Mouse (Mus musculus) embryonic facial prominence, embryonic 15.5 days (tissue): Measurements from ENCODE around the gene Tbl1xr1. TPM values are rescaled to one million over a fixed set of nuclear protein-coding genes. Genes with fewer than 3 reads are reported as not detected.

Experiments used
- ATAC-seq: fragments of 200-750 bp; cut with Nextera tagmentation; 2 replicates; pipeline ENCODE4 v1.8.0; 2017; ENCODE audit warnings: low read depth, moderate TSS enrichment; ENCODE audit not compliant: insufficient number of reproducible peaks, low FRiP score, low TSS enrichment
- H3K27ac ChIP-seq: fragments of 300-500 bp; sonication (generic); replicated peaks from 2 replicates; pipeline ENCODE4 v1.5.1; 2015; ENCODE audit warnings: mild to moderate bottlenecking, inconsistent platforms
- H3K27me3 ChIP-seq: fragments of 300-500 bp; sonication (generic); 2 replicates; pipeline ENCODE4 v1.6.1; 2015; ENCODE audit warnings: inconsistent platforms
- H3K36me3 ChIP-seq: fragments of 300-500 bp; sonication (generic); 2 replicates; pipeline ENCODE4 v1.6.1; 2015; ENCODE audit warnings: mild to moderate bottlenecking, inconsistent platforms
- H3K4me1 ChIP-seq: fragments of 300-500 bp; sonication (generic); 2 replicates; pipeline ENCODE4 v1.6.1; 2015; ENCODE audit warnings: inconsistent platforms
- H3K4me2 ChIP-seq: fragments of 300-500 bp; sonication (generic); replicated peaks from 2 replicates; pipeline ENCODE4 v1.6.1; 2015; ENCODE audit warnings: mild to moderate bottlenecking, inconsistent platforms
- H3K4me3 ChIP-seq: fragments of 300-500 bp; sonication (generic); replicated peaks from 2 replicates; pipeline ENCODE4 v1.5.1; 2015; ENCODE audit warnings: mild to moderate bottlenecking, inconsistent platforms
- H3K9ac ChIP-seq: fragments of 300-500 bp; sonication (generic); 2 replicates; pipeline ENCODE4 v1.6.1; 2015; ENCODE audit warnings: inconsistent platforms
- H3K9me3 ChIP-seq: fragments of 300-500 bp; sonication (generic); replicated peaks from 2 replicates; pipeline ENCODE4 v1.6.1; 2016; ENCODE audit warnings: inconsistent platforms
- WGBS: fragments of 180-500 bp; shearing (Covaris S2); methylation state at CpG from one replicate; pipeline ENCODE4 v1.1.7; 2015; 5-methylcytosine and 5-hydroxymethylcytosine counted together
- polyA plus RNA-seq: library from polyadenylated mRNA; unstranded; fragments of >200 nt; fragmentation: Nextera tagmentation; extraction: Ambion mirVana; gene quantifications from 2 replicates; pipeline ENCODE4 v1.2.1, GENCODE M21; 2015

Tbl1xr1 gene
- polyA plus RNA-seq, result 23.5 and 28.3 TPM in 2 replicates

DNA sequence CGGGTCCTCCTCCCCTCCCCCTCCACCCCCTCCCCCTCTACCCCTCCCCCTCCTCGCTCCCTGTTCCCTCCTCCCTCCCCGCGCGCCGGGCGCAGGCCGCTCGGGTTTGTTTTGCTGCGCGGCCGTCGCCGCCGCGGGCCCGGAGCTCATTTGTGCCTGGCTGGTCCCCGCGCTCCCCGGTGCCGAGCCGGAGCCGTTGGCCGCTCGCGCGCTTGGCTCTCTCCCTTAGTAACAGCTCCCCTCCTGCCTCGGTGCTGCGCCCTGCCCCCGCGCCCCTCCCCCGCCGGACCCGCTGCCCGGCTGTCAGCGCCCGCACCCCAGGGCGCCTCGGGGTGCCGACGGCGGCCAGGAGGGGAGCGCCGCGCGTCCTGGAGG is at the start of gene Tbl1xr1:
TSS of gene Tbl1xr1 (plus strand) at position 92 of the 375 bp plus-strand sequence.
- no peaks in the 10 kb centered on the region for H3K36me3 ChIP-seq
- peaks cover 19% of the 10 kb centered on the region for H3K4me1 ChIP-seq
- H3K9ac ChIP-seq, result peak within 1 kb of the TSS; percentile 93
- H3K9me3 ChIP-seq, result no peaks in the 10 kb centered on the region
- peak; percentile 88 for ATAC-seq
- WGBS, result under 1% methylated on average over 23 of the region's 46 CpGs
- H3K4me2 ChIP-seq, result peak within 1 kb of the TSS; percentile 72
- no peaks in the 10 kb centered on the region for H3K27me3 ChIP-seq
- H3K4me3 ChIP-seq, result peak within 1 kb of the TSS; percentile 90
- peak within 1 kb of the TSS; percentile 99 for H3K27ac ChIP-seq

DNA sequence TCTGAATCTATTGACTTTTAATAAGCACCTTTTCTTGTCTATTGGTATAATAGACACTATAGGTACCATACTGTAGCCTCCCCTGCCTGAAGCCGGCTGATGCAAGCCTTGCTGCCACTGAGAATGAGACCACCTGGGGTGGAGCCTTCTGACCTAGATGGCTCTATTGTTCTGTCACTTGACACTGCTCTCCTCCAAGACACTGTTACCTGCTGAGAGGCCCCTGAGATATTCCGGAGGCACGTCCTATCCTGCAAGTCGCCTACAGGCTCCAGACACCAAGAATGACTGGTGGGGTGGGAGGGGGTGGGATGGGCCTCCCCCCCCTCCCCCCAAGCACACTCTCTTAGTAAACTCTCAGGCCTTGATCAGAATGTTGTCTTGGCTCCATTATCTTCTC is 38.4 kb upstream of the Tbl1xr1 start:
- Histone ChIP-seq H3K9me3 (no peaks in the 10 kb centered on the region), H3K4me2 (no peak overlapping the region), H3K4me3 (no peak overlapping the region), H3K36me3 (no peaks in the 10 kb centered on the region), H3K27me3 (no peaks in the 10 kb centered on the region), H3K27ac (no peak overlapping the region), H3K4me1 (no peaks in the 10 kb centered on the region), H3K9ac (no peak overlapping the region)
- 54% methylated on average over 4 of the region's 4 CpGs for WGBS
- ATAC-seq, result no peak

- 90% methylated on average over 8 of the region's 8 CpGs for WGBS
- H3K4me2 ChIP-seq, result no peak overlapping the region
These were observed 37.2 kb upstream of the Tbl1xr1 start for GRCm38 (mm10) chr3:22039036-22039795.

GRCm38 (mm10) chr3:22040627-22041026 is 35.8 kb upstream of the Tbl1xr1 start:
- Histone ChIP-seq H3K4me3 (no peak overlapping the region), H3K9me3 (no peaks in the 10 kb centered on the region), H3K36me3 (no peaks in the 10 kb centered on the region), H3K27ac (no peak overlapping the region), H3K4me2 (no peak overlapping the region), H3K27me3 (no peaks in the 10 kb centered on the region), H3K4me1 (no peaks in the 10 kb centered on the region), H3K9ac (no peak overlapping the region)
- WGBS, result 76% methylated on average over 6 of the region's 6 CpGs
- ATAC-seq, result no peak

More at GRCm38 (mm10) chr3:22039036-22039795, 37.2 kb upstream of the Tbl1xr1 start:
- H3K4me1 ChIP-seq, result no peaks in the 10 kb centered on the region
- no peak overlapping the region for H3K27ac ChIP-seq
- H3K9ac ChIP-seq, result no peak overlapping the region
- no peaks in the 10 kb centered on the region for H3K36me3 ChIP-seq
- H3K27me3 ChIP-seq, result no peaks in the 10 kb centered on the region
- H3K9me3 ChIP-seq, result no peaks in the 10 kb centered on the region
- no peak overlapping the region for H3K4me3 ChIP-seq
- ATAC-seq, result no peak

GRCm38 (mm10) chr3:22047203-22047602 is 29.2 kb upstream of the Tbl1xr1 start:
- Histone ChIP-seq H3K27me3 (no peaks in the 10 kb centered on the region), H3K9ac (no peak overlapping the region), H3K27ac (no peak overlapping the region), H3K4me3 (no peak overlapping the region), H3K36me3 (no peaks in the 10 kb centered on the region), H3K9me3 (no peaks in the 10 kb centered on the region), H3K4me1 (no peaks in the 10 kb centered on the region), H3K4me2 (no peak overlapping the region)
- 81% methylated on average over 14 of the region's 14 CpGs for WGBS
- no peak for ATAC-seq

GRCm38 (mm10) chr3:22056664-22057328 is 19.7 kb upstream of the Tbl1xr1 start:
- no peaks in the 10 kb centered on the region for H3K4me1 ChIP-seq
- no peak overlapping the region for H3K9ac ChIP-seq
- no peak overlapping the region for H3K4me3 ChIP-seq
- 79% methylated on average over 4 of the region's 4 CpGs for WGBS
- H3K4me2 ChIP-seq, result no peak overlapping the region
- no peaks in the 10 kb centered on the region for H3K27me3 ChIP-seq
- no peaks in the 10 kb centered on the region for H3K36me3 ChIP-seq
- H3K27ac ChIP-seq, result no peak overlapping the region
- H3K9me3 ChIP-seq, result no peaks in the 10 kb centered on the region
- no peak for ATAC-seq

DNA sequence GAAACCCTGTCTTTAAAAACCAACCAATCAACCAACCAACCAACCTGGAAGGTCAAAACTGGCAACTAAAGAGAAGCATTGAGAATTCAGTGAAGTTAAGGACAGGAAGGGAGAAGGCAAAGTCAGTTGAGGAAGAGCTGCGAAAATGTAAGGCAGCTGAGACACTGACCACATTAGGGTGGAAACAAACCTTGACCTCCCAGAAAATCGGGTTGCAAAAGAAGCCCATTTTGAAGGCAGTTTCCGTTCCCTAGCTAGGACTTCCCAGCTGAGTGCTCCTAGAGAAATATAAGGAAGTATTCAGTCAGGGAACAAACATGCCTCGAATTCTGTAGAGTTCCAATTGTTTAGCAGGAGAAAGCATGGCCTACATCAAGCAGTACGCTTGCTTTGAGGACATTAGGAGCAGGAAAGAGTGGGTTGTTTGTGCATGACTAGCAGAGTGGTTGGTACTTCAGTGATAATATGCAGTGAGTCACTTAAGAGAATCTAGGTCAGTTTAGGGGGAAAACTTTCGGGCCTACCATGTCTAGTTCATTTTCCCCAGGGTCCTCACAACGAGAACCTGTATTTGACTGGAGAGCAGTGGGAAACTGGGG is 18.1 kb upstream of the Tbl1xr1 start:
- Histone ChIP-seq H3K27ac (no peak overlapping the region), H3K36me3 (no peaks in the 10 kb centered on the region), H3K4me1 (no peaks in the 10 kb centered on the region), H3K4me3 (no peak overlapping the region), H3K9me3 (no peaks in the 10 kb centered on the region), H3K27me3 (no peaks in the 10 kb centered on the region), H3K4me2 (no peak overlapping the region), H3K9ac (no peak overlapping the region)
- ATAC-seq, result no peak
- 80% methylated on average over 7 of the region's 7 CpGs for WGBS

DNA sequence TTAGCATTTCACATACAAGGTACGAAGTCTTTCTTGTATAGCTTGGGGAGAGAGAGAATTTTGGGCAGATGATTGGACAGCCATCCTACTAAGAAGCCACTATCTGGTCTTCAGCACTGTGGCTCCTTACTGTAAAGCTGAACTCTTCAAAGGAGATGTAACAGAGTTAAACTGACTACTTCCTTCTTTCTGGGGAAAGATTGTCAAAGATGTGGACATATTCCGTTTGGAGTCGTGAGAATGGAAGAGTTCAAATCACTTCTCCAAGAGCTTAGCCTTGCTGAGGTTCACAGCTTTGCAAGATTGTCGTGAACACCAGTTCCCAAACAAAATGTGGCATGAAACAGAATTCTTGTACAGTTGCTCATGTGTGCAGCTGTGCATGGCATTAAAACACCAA is 15.3 kb upstream of the Tbl1xr1 start:
- no peaks in the 10 kb centered on the region for H3K36me3 ChIP-seq
- H3K27me3 ChIP-seq, result no peaks in the 10 kb centered on the region
- H3K4me1 ChIP-seq, result no peaks in the 10 kb centered on the region
- ATAC-seq, result no peak
- no peak overlapping the region for H3K4me2 ChIP-seq
- no peak overlapping the region for H3K4me3 ChIP-seq
- WGBS, result 78% methylated on average over 4 of the region's 4 CpGs
- H3K9ac ChIP-seq, result no peak overlapping the region
- H3K9me3 ChIP-seq, result no peaks in the 10 kb centered on the region
- no peak overlapping the region for H3K27ac ChIP-seq

GRCm38 (mm10) chr3:22068621-22069020 is 7.8 kb upstream of the Tbl1xr1 start:
- Histone ChIP-seq H3K9me3 (no peaks in the 10 kb centered on the region), H3K4me2 (no peak overlapping the region), H3K4me1 (no peaks in the 10 kb centered on the region), H3K27ac (no peak overlapping the region), H3K9ac (no peak overlapping the region), H3K36me3 (no peaks in the 10 kb centered on the region), H3K4me3 (no peak overlapping the region), H3K27me3 (no peaks in the 10 kb centered on the region)
- WGBS, result 73% methylated on average over 5 of the region's 5 CpGs
- no peak for ATAC-seq

GRCm38 (mm10) chr3:22073916-22074315 is 2.5 kb upstream of the Tbl1xr1 start:
- no peak for ATAC-seq
- Histone ChIP-seq H3K27ac (no peak overlapping the region), H3K9ac (no peak overlapping the region), H3K27me3 (no peaks in the 10 kb centered on the region), H3K36me3 (no peaks in the 10 kb centered on the region), H3K4me1 (peaks cover 16% of the 10 kb centered on the region), H3K4me2 (no peak overlapping the region), H3K9me3 (no peaks in the 10 kb centered on the region), H3K4me3 (no peak overlapping the region)
- 76% methylated on average over 1 of the region's 1 CpGs for WGBS

DNA sequence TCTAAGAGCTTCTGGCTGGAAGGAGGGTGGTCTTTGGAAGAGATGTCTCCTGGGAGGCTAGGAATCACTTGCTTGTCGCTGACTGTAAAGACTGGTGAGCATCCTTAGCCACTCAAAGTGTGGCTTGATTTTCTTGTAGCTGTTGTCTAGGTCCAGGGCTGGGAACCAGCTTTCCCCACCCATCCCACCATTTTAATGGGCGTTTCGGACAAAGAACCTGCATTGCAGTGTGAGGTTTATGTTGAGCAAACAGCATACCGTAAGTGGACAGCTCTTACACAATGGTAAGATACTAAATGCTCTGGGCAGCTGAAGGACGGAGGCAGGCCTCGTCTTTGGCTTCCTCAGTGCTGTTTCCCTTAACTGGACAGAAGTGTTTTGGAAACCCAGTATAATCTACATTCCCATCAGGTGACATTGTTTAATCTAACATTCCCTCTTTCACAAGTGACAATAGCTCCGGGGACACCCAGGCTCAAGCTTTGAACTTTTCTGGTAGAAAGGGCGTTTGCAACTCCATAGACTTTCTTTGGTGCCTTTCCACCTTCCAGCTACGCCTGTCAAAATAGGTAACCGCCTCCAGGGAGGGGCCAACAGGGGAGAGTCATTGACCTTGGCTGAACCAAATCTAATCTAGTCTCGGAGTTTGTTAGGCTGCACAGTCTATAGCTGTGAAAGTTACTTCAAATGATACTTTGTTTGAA is 1.7 kb upstream of the Tbl1xr1 start:
- Histone ChIP-seq H3K4me1 (peaks cover 16% of the 10 kb centered on the region), H3K9me3 (no peaks in the 10 kb centered on the region), H3K9ac (peak overlapping the region; percentile 76; the same call in 1 of the 2 replicates), H3K4me3 (peak overlapping the region; percentile 90), H3K27me3 (no peaks in the 10 kb centered on the region), H3K27ac (0 out of 2 replicates have a peak overlapping the region, but pooled peaks have one; percentile 99), H3K36me3 (no peaks in the 10 kb centered on the region), H3K4me2 (peak overlapping the region; percentile 72)
- no peak for ATAC-seq
- WGBS, result 40% methylated on average over 11 of the region's 11 CpGs
